Mouse (Mus musculus) CH12.LX (cell line): Measurements from ENCODE around the gene Kat7. TPM values are rescaled to one million over a fixed set of nuclear protein-coding genes. Genes with fewer than 3 reads are reported as not detected.

Experiments
- DNase-seq: peaks from one replicate; pipeline ENCODE4 v3.0.0-alpha.2; 2013; ENCODE audit errors: extremely low read depth
- H3K27ac ChIP-seq: 2 replicates; pipeline ENCODE4 v1.5.1; 2012; ENCODE audit warnings: low read depth, mild to moderate bottlenecking, control low read depth, moderate library complexity; ENCODE audit not compliant: insufficient read depth
- H3K27me3 ChIP-seq: replicated peaks from 2 replicates; pipeline ENCODE3; 2012; ENCODE audit warnings: inconsistent platforms
- H3K36me3 ChIP-seq, 2 experiments: replicated peaks in 1 of 2; 2 replicates each; pipeline versions ENCODE3 to v1.6.1; 2012; ENCODE audit warnings: inconsistent platforms in 1 of 2, low read length in 1 of 2, mild to moderate bottlenecking in 1 of 2, mixed read lengths in 1 of 2, moderate library complexity in 1 of 2; ENCODE audit not compliant: control insufficient read depth in 1 of 2, insufficient read depth in 1 of 2
- H3K4me1 ChIP-seq, 2 experiments: 2 replicates each; pipeline ENCODE4 v1.6.1; 2012; ENCODE audit warnings: inconsistent platforms in 1 of 2, moderate library complexity in 1 of 2; ENCODE audit not compliant: insufficient read depth in 2 of 2, control insufficient read depth in 1 of 2
- H3K4me2 ChIP-seq: 2 replicates; pipeline ENCODE4 v1.6.1; 2012; ENCODE audit warnings: low read depth, mild to moderate bottlenecking, control low read depth; ENCODE audit not compliant: poor library complexity, insufficient read depth, severe bottlenecking
- H3K4me3 ChIP-seq, 3 experiments: fragments of 150-350 bp in 1 of 3; sonication (generic) in 1 of 3; replicated peaks in 1 of 3; 2 replicates each; pipeline versions ENCODE3 to v1.5.1; 2011 to 2012; ENCODE audit warnings: low read depth in 2 of 3, low read length in 2 of 3, mild to moderate bottlenecking in 2 of 3, moderate library complexity in 2 of 3, control low read depth in 1 of 3, improper control_type of control experiment in 1 of 3, inconsistent platforms in 1 of 3, mixed read lengths in 1 of 3; ENCODE audit not compliant: poor library complexity in 1 of 3
- H3K79me2 ChIP-seq: replicated peaks from 2 replicates; pipeline ENCODE4 v1.6.1; 2012; ENCODE audit warnings: mild to moderate bottlenecking, moderate library complexity; ENCODE audit not compliant: control insufficient read depth, poor library complexity, insufficient read depth, severe bottlenecking; ENCODE audit errors: extremely low read depth
- H3K9ac ChIP-seq: 2 replicates; pipeline ENCODE4 v1.6.1; 2012; ENCODE audit warnings: low read depth, mild to moderate bottlenecking, control low read depth, moderate library complexity; ENCODE audit not compliant: insufficient read depth
- H3K9me3 ChIP-seq: replicated peaks from 2 replicates; pipeline ENCODE3; 2012; ENCODE audit warnings: low read length, inconsistent platforms, mixed read lengths
- BHLHE40 ChIP-seq: IDR thresholded peaks from 2 replicates; pipeline ENCODE4 v1.6.1; 2011; ENCODE audit warnings: mild to moderate bottlenecking, low read depth, low read length, improper control_type of control experiment
- CHD1 ChIP-seq: IDR thresholded peaks from 2 replicates; pipeline ENCODE4 v1.6.1; 2012; ENCODE audit warnings: low read depth, low read length, improper control_type of control experiment, inconsistent platforms
- CHD2 ChIP-seq: IDR thresholded peaks from 2 replicates; pipeline ENCODE4 v1.6.1; 2011; ENCODE audit warnings: low read length, improper control_type of control experiment
- CTCF ChIP-seq, 2 experiments: IDR thresholded peaks in 1 of 2; conservative IDR thresholded peaks in 1 of 2; 2 replicates each; pipeline ENCODE4 v1.5.1; 2011 to 2012; ENCODE audit warnings: low read depth in 2 of 2, low read length in 2 of 2, improper control_type of control experiment in 1 of 2, inconsistent platforms in 1 of 2, mild to moderate bottlenecking in 1 of 2, moderate library complexity in 1 of 2
- E2F4 ChIP-seq: IDR thresholded peaks from 2 replicates; pipeline ENCODE4 v1.6.1; 2011; ENCODE audit warnings: low read depth, low read length, improper control_type of control experiment; ENCODE audit not compliant: insufficient replicate concordance
- ELF1 ChIP-seq: IDR thresholded peaks from 2 replicates; pipeline ENCODE4 v1.6.1; 2014; ENCODE audit warnings: low read depth, mild to moderate bottlenecking, inconsistent platforms, low read length, improper control_type of control experiment
- EP300 ChIP-seq: IDR thresholded peaks from 2 replicates; pipeline ENCODE4 v1.6.1; 2011; ENCODE audit warnings: low read length, improper control_type of control experiment
- ETS1 ChIP-seq: conservative IDR thresholded peaks from 2 replicates; pipeline ENCODE4 v1.6.1; 2012; ENCODE audit warnings: low read depth, mild to moderate bottlenecking, inconsistent platforms, low read length, improper control_type of control experiment, moderate library complexity
- GABPA ChIP-seq: IDR thresholded peaks from 2 replicates; pipeline ENCODE4 v1.6.1; 2012; ENCODE audit warnings: low read depth, low read length, improper control_type of control experiment, inconsistent platforms; ENCODE audit not compliant: insufficient replicate concordance
- HCFC1 ChIP-seq: IDR thresholded peaks from 2 replicates; pipeline ENCODE4 v1.6.1; 2012; ENCODE audit warnings: low read depth, mild to moderate bottlenecking, inconsistent platforms, low read length, improper control_type of control experiment
- IRF4 ChIP-seq: IDR thresholded peaks from 2 replicates; pipeline ENCODE4 v1.6.1; 2014; ENCODE audit warnings: low read depth, mild to moderate bottlenecking, inconsistent platforms, low read length, improper control_type of control experiment
- JUN ChIP-seq: IDR thresholded peaks from 2 replicates; pipeline ENCODE4 v1.6.1; 2011; ENCODE audit warnings: low read depth, mild to moderate bottlenecking, low read length, improper control_type of control experiment, moderate library complexity; ENCODE audit not compliant: insufficient read depth
- JUND ChIP-seq: conservative IDR thresholded peaks from 2 replicates; pipeline ENCODE4 v1.6.1; 2011; ENCODE audit warnings: low read depth, low read length, improper control_type of control experiment
- KAT2A ChIP-seq: IDR thresholded peaks from 2 replicates; pipeline ENCODE4 v1.6.1; 2012; ENCODE audit warnings: low read length, improper control_type of control experiment, inconsistent platforms; ENCODE audit not compliant: insufficient replicate concordance
- MAX ChIP-seq: IDR thresholded peaks from 2 replicates; pipeline ENCODE4 v1.6.1; 2011; ENCODE audit warnings: low read length, improper control_type of control experiment
- MAZ ChIP-seq: IDR thresholded peaks from 2 replicates; pipeline ENCODE4 v1.6.1; 2012; ENCODE audit warnings: low read depth, mild to moderate bottlenecking, inconsistent platforms, low read length, improper control_type of control experiment, moderate library complexity
- MEF2A ChIP-seq: IDR thresholded peaks from 2 replicates; pipeline ENCODE4 v1.6.1; 2014; ENCODE audit warnings: low read depth, mild to moderate bottlenecking, inconsistent platforms, low read length, improper control_type of control experiment, borderline replicate concordance
- MXI1 ChIP-seq: IDR thresholded peaks from 2 replicates; pipeline ENCODE4 v1.6.1; 2011; ENCODE audit warnings: mild to moderate bottlenecking, low read depth, low read length, improper control_type of control experiment
- MYC ChIP-seq: IDR thresholded peaks from 2 replicates; pipeline ENCODE4 v1.6.1; 2011; ENCODE audit warnings: low read depth, mild to moderate bottlenecking, improper control_type of control experiment, low read length
- NELFE ChIP-seq: IDR thresholded peaks from 2 replicates; pipeline ENCODE4 v1.6.1; 2011; ENCODE audit warnings: low read depth, low read length, improper control_type of control experiment
- NRF1 ChIP-seq: IDR thresholded peaks from 2 replicates; pipeline ENCODE4 v1.6.1; 2014; ENCODE audit warnings: low read depth, mild to moderate bottlenecking, inconsistent platforms, low read length, improper control_type of control experiment, moderate library complexity
- PAX5 ChIP-seq: IDR thresholded peaks from 2 replicates; pipeline ENCODE4 v1.6.1; 2012; ENCODE audit warnings: low read length, inconsistent platforms, mixed read lengths
- POLR2A ChIP-seq: IDR thresholded peaks from 2 replicates; pipeline ENCODE4 v1.6.1; 2011; ENCODE audit warnings: low read depth, mild to moderate bottlenecking, improper control_type of control experiment, low read length
- POLR2AphosphoS2 ChIP-seq: IDR thresholded peaks from 2 replicates; pipeline ENCODE4 v1.6.1; 2011; ENCODE audit warnings: low read depth, low read length, improper control_type of control experiment
- RAD21 ChIP-seq: IDR thresholded peaks from 2 replicates; pipeline ENCODE4 v1.6.1; 2011; ENCODE audit warnings: low read depth, mild to moderate bottlenecking, low read length, improper control_type of control experiment, moderate library complexity
- RCOR1 ChIP-seq: conservative IDR thresholded peaks from 2 replicates; pipeline ENCODE4 v1.6.1; 2012; ENCODE audit warnings: low read depth, mild to moderate bottlenecking, inconsistent platforms, low read length, improper control_type of control experiment
- SIN3A ChIP-seq: IDR thresholded peaks from 2 replicates; pipeline ENCODE4 v1.6.1; 2012; ENCODE audit warnings: low read length, improper control_type of control experiment, inconsistent platforms
- SMC3 ChIP-seq: IDR thresholded peaks from 2 replicates; pipeline ENCODE4 v1.6.1; 2011; ENCODE audit warnings: low read depth, low read length, improper control_type of control experiment
- TBP ChIP-seq: conservative IDR thresholded peaks from 2 replicates; pipeline ENCODE4 v1.6.1; 2011; ENCODE audit warnings: low read depth, low read length, improper control_type of control experiment
- TCF12 ChIP-seq: IDR thresholded peaks from 2 replicates; pipeline ENCODE4 v1.6.1; 2014; ENCODE audit warnings: low read depth, mild to moderate bottlenecking, inconsistent platforms, low read length, improper control_type of control experiment
- UBTF ChIP-seq: IDR thresholded peaks from 2 replicates; pipeline ENCODE4 v1.6.1; 2012; ENCODE audit warnings: low read depth, mild to moderate bottlenecking, inconsistent platforms, low read length, improper control_type of control experiment, moderate library complexity
- USF1 ChIP-seq: IDR thresholded peaks from 2 replicates; pipeline ENCODE4 v1.6.1; 2014; ENCODE audit warnings: low read depth, mild to moderate bottlenecking, inconsistent platforms, low read length, improper control_type of control experiment
- USF2 ChIP-seq: conservative IDR thresholded peaks from 2 replicates; pipeline ENCODE4 v1.6.1; 2011; ENCODE audit warnings: low read depth, low read length, improper control_type of control experiment
- ZC3H11A ChIP-seq: IDR thresholded peaks from 2 replicates; pipeline ENCODE4 v1.6.1; 2012; ENCODE audit warnings: low read depth, mild to moderate bottlenecking, inconsistent platforms, low read length, improper control_type of control experiment
- ZKSCAN1 ChIP-seq: IDR thresholded peaks from 2 replicates; pipeline ENCODE4 v1.6.1; 2012; ENCODE audit warnings: low read depth, inconsistent platforms, low read length, improper control_type of control experiment, borderline replicate concordance
- ZMIZ1 ChIP-seq: IDR thresholded peaks from 2 replicates; pipeline ENCODE4 v1.6.1; 2012; ENCODE audit warnings: low read depth, mild to moderate bottlenecking, inconsistent platforms, low read length, improper control_type of control experiment
- dilution Hi-C: fragments of 300-500 bp; cut with MboI; formaldehyde crosslinking; loops from 2 replicates; pipeline ENCODE4 v1.14.3; 2020; ENCODE audit warnings: low sequenced_read_pairs; ENCODE audit not compliant: extremely low pct_unique_long_range_greater_than_20kb, extremely low pct_ligation_motif_present
- in situ Hi-C: fragments of 300-500 bp; cut with MboI; formaldehyde crosslinking; loops from 3 replicates; pipeline ENCODE4 v1.14.3; 2019; ENCODE audit warnings: low sequenced_read_pairs, low pct_ligation_motif_present, low pct_unique_long_range_greater_than_20kb, mixed read lengths
- polyA plus RNA-seq: library from polyadenylated mRNA; unstranded; fragments of >175 nt; gene quantifications from 2 replicates; pipeline ENCODE4 v1.2.1, GENCODE M21; 2012; ENCODE audit warnings: low read depth; ENCODE audit not compliant: insufficient read length
- total RNA-seq, 2 experiments: library from RNA; depleted of rRNA; stranded (reverse); fragments of 300-350 nt in 1 of 2; fragments of >200 nt in 1 of 2; gene quantifications; 2 replicates each; pipeline ENCODE4 v1.2.3; 2012 to 2014

Gene Kat7
- total and polyA plus RNA-seq, 3 experiments: 59.5 to 90.2 (median 66.7) TPM

DNA sequence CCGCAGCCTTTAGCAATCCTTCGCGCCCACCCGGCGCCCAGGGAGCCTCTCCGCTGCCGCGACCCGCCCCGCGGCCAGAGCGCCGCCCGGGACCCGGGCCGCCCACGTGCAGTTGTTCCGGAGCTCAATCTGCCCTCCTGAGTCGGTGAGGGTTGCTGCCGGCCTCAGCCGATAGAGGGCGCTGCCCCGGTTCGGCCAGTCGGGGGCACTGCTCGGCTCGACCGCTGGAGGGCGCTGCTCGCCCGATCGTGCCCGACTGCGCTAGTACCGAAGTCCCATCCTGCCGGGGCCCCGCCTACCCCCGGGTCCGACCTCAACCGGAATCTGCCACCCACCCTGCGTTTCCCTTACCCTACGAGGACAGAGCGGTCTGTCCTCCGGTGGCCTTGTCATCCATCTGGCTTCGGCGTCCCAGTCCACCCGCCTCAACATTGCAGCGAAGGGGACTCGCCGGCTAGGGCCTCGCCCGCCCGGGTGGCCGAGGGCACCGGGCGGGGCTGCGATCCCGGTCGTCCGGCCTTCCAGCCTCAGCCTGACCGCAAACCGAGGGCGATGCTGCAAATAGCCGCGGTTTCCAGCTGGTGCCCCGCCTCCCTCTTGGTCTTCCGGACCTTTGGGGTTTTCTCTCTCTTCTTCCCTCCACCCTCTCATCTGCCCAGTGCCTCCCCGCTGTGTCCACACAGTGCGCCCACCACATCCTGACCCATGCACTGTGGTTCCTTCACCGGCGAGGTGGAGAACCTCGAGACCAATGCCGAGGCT is 50.8 kb downstream of the Kat7 start (continued):
- TF ChIP-seq KAT2A (peak; percentile 49; the same call in 1 of the 2 replicates), RAD21 (peak; percentile 75), MXI1 (peak; percentile 98), ZKSCAN1 (no peak), ZMIZ1 (no peak)
- TF ChIP-seq, all 38 proteins: peak for 26

DNA sequence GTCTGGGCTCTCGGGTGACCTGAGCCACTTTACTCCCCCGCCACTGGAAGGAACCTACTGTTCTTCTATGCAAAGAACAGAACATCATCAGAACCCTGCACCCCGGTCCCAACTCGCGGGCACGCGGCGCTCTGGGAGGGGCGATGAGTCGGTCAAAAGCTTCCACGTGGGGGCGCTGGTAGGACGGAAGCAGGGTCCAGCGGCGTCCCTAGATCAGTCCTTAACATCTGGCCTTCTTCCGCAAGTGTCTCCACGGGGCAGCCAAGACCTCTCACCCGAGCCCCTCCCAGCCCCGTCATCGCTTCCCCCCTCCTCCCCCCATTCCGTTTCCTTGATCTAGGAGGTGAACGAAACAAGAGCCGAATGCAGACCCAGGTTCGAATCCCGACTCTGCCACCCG is 51.6 kb downstream of the Kat7 start:
- in situ Hi-C loops: no loop called here
- H3K27me3 ChIP-seq: peaks cover 46% of the 10 kb centered on the region
- no peaks in the 10 kb centered on the region for H3K36me3 ChIP-seq
- H3K27ac ChIP-seq: no peak overlapping the region
- H3K9ac ChIP-seq: peak overlapping the region; percentile 91
- no peaks in the 10 kb centered on the region for H3K9me3 ChIP-seq
- dilution Hi-C loops: no loop called here
- no peaks in the 10 kb centered on the region for H3K79me2 ChIP-seq
- H3K4me2 ChIP-seq: peak overlapping the region; percentile 41
- peak; percentile 88 for DNase-seq
- peak overlapping the region; percentile 61 to 68 (median 68) for H3K4me3 ChIP-seq
- peaks cover 10 to 24% of the 10 kb centered on the region in 2 experiments for H3K4me1 ChIP-seq
- TF ChIP-seq ELF1 (peak; percentile 92), BHLHE40 (peak; percentile 74), PAX5 (no peak), RCOR1 (no peak), USF1 (no peak), SIN3A (peak; percentile 14; the same call in 1 of the 2 replicates), NELFE (no peak; the same call in 1 of the 2 replicates), MYC (peak; percentile 83; the same call in 1 of the 2 replicates), KAT2A (no peak), JUN (no peak), NRF1 (no peak), ETS1 (no peak; the same call in 1 of the 2 replicates), TCF12 (peak; percentile 66), POLR2A (peak; percentile 51; the same call in 1 of the 2 replicates), MAX (peak; percentile 95), UBTF (no peak), USF2 (no peak), ZKSCAN1 (no peak), MEF2A (peak; percentile 40; the same call in 1 of the 2 replicates), JUND (no peak), CHD2 (no peak), MAZ (peak; percentile 87), E2F4 (no peak), SMC3 (peak; percentile 65), EP300 (peak; percentile 18; the same call in 1 of the 2 replicates), CTCF (conservative IDR thresholded peaks at IDR 0.05 in 1 of 2, IDR thresholded peaks at IDR 0.05 in 1 of 2; ENCODE audit: low read depth in 2 of 2, low read length in 2 of 2) (peak; percentile 30 to 89; a peak in 3 of 4 replicates), POLR2AphosphoS2 (no peak), MXI1 (0 out of 2 replicates have a peak, but pooled peaks have one; percentile 1), GABPA (no peak), RAD21 (peak; percentile 47), ZC3H11A (no peak), TBP (no peak), HCFC1 (peak; percentile 65), CHD1 (no peak), IRF4 (peak; percentile 52; the same call in 1 of the 2 replicates)
